ENCODE assay signal across 8 mouse cellular contexts in genomic region chr3:86920343-86921083, GRCm38 (mm10). TPM values are rescaled to one million over a fixed set of nuclear protein-coding genes. Genes with fewer than 3 reads are reported as not detected.
DNase-seq lines count a peak whose midpoint lies in the region; ATAC-seq and TF ChIP-seq lines count a peak whose summit lies in the region.

Gene Dclk2, minus strand, starts transcription at chr3:86920852.

- intact Hi-C loops in gastrocnemius, adult 2 months (cut with DNase I): no loop called here
- intact Hi-C loops in left cerebral cortex, adult 2 months (cut with DNase I): loop anchor here (2.0 kb wide), 2 partner anchors 112 to 698 kb away; no protein-coding TSS in a partner anchor

- no peaks in the 10 kb centered on the region for H3K36me3 ChIP-seq in hindbrain, embryonic 16.5 days (ENCODE audit: control insufficient read depth, insufficient read depth, low read length)

- H3K27me3 ChIP-seq in hindbrain, embryonic 16.5 days (replicated peaks; ENCODE audit: control insufficient read depth, insufficient read depth, low read length): no peaks in the 10 kb centered on the region

- peaks cover 11% of the 10 kb centered on the region for H3K4me1 ChIP-seq in cortical plate, adult 2 months (ENCODE audit: control insufficient read depth, insufficient read depth, low read length)
- H3K4me1 ChIP-seq in hindbrain, embryonic 16.5 days (ENCODE audit: control insufficient read depth, insufficient read depth, low read depth, low read length): peaks cover 30% of the 10 kb centered on the region

- H3K9me3 ChIP-seq in hindbrain, embryonic 16.5 days (ENCODE audit: control insufficient read depth, low read length): no peaks in the 10 kb centered on the region

- under 1% methylated on average over 53 of the region's 91 CpGs for WGBS in hindbrain, embryonic 16.5 days

- no peak for TF ChIP-seq CTCF in cortical plate, adult 2 months (IDR thresholded peaks at IDR 0.05; ENCODE audit: extremely low read depth, insufficient read depth, low read length)
- TF ChIP-seq CTCF in gastrocnemius, adult 2 months (IDR thresholded peaks at IDR 0.05): no peak
- no peak for TF ChIP-seq CTCF in left cerebral cortex, adult 2 months (IDR thresholded peaks at IDR 0.05)

- H3K9ac ChIP-seq in hindbrain, embryonic 16.5 days (ENCODE audit: low read depth, low read length): peak within 1 kb of the TSS; percentile 98

- peak; percentile 65 for TF ChIP-seq POLR2A in cortical plate, adult 2 months (IDR thresholded peaks at IDR 0.05; ENCODE audit: extremely low read depth, insufficient read depth, low read length)

- ATAC-seq in hindbrain, embryonic 16.5 days: peak; percentile 89

- H3K27ac ChIP-seq in cortical plate, adult 2 months (ENCODE audit: insufficient read depth, low read length): peak within 1 kb of the TSS; percentile 97
- peak within 1 kb of the TSS; percentile 86 for H3K27ac ChIP-seq in gastrocnemius, adult 2 months
- peak within 1 kb of the TSS; percentile 98 for H3K27ac ChIP-seq in hindbrain, embryonic 16.5 days (ENCODE audit: low read depth, low read length)
- peak within 1 kb of the TSS; percentile 96 for H3K27ac ChIP-seq in left cerebral cortex, adult 2 months

- DNase-seq in adipocyte (ENCODE audit: low spot score): peak; percentile 68
- peak; percentile 74 for DNase-seq in gastrocnemius, adult 2 months
- DNase-seq in left cerebral cortex, adult 2 months (ENCODE audit: extremely low spot score in 1 of 2, low spot score in 2 of 2): peak; percentile 83
- DNase-seq in lung, postnatal 4 days: peak; percentile 79 to 86
- DNase-seq in right cerebral cortex, adult 18-20 months: peak; percentile 84
- peak; percentile 37 for DNase-seq in urinary bladder, adult 2 months (ENCODE audit: low spot score)

- H3K4me3 ChIP-seq in cortical plate, adult 2 months (ENCODE audit: insufficient read depth, low read length): peak within 1 kb of the TSS; percentile 100
- H3K4me3 ChIP-seq in gastrocnemius, adult 2 months: peak within 1 kb of the TSS; percentile 92
- peak within 1 kb of the TSS; percentile 67 for H3K4me3 ChIP-seq in hindbrain, embryonic 16.5 days (ENCODE audit: low read length)
- peak within 1 kb of the TSS; percentile 95 for H3K4me3 ChIP-seq in left cerebral cortex, adult 2 months

- H3K4me2 ChIP-seq in hindbrain, embryonic 16.5 days (ENCODE audit: low read length): peak within 1 kb of the TSS; percentile 71

RNA-seq across cellular contexts. Expression of gene Dclk2, which starts in this region (rescaled TPM):
- polyA plus RNA-seq in cortical plate, adult 2 months (2012; rRNA removed): 48.4 and 51.5 TPM in 2 replicates
- total RNA-seq in gastrocnemius, adult 2 months (2021): 1 to 10 TPM in 1 of 2 experiments, under 1 TPM in 1; 0.64 to 1.4 TPM
- 74.9 and 84.2 TPM in 2 replicates for polyA plus RNA-seq in hindbrain, embryonic 16.5 days (2015; fragmentation: Nextera tagmentation; extraction: Ambion mirVana)
- 10 to 100 TPM; 55.6 to 62.8 TPM for total RNA-seq in left cerebral cortex, adult 2 months (2021)
- 3.3 and 4.1 TPM in 2 replicates for polyA plus RNA-seq in urinary bladder, adult 2 months (2012; rRNA removed)

Comparison
In these comparisons a context has a peak if more than half of its experiments do, and no peak if none do; other contexts are left out.
1. Peak in every context shown above with its lines: DNase-seq, ATAC-seq, H3K4me3 ChIP-seq and H3K27ac ChIP-seq.
2. RNA of gene Dclk2 (total RNA-seq): 55.6 to 62.8 TPM in left cerebral cortex, adult 2 months; 0.64 to 1.4 TPM in gastrocnemius, adult 2 months; every median in the first group is over 10 times any median in the second.